Mouse (Mus musculus) retina, adult 2 months (tissue): ENCODE results near the gene Slc6a5.

Experiments used
- DNase-seq: peaks from one replicate; pipeline ENCODE4 v3.0.0-alpha.2; 2012; ENCODE audit warnings: low read depth, low spot score

Slc6a5 gene

DNA sequence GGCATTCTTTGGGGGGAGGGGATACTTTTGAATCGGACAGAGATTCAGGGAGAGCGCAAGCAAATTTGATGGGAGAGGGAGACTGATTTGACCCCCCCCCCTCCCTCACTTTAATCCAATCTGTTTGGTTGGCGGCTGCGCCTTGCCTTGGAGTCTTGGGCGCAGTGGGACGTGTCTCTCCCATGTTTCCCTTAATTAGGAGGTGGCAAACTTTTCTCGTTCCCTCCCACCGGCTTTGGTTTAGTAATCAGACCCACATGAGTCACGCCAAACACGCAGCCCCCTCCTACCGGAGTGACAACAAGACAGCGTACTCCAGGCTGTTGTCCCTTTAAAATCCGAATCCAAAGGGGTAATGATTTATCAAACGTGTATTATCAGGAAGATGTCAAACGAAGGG, at the start of gene Slc6a5:
Slc6a5 (plus strand) TSS at position 297 of the 400 bp plus-strand sequence.
- DNase-seq, result no peak

DNA sequence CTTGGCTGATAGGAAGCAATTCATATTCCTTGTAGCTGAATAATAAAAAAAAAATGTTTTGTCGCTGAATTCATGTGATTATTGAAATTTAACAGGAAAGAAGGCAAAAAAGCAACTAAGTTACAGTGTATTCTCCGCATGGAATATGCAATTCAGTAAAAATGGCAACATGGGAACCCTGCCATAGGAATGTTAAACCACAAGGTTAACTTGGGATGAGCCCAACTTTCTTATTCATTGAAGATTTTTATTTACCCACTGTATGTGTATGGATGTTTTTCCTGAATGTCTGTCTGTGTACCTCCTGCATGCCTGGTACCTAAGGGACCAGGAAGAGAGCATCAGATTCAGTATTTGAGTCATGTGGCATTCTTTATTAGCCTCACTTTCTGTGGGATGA, 48.8 kb upstream of the Slc6a5 start:
- DNase-seq, result no peak

DNA sequence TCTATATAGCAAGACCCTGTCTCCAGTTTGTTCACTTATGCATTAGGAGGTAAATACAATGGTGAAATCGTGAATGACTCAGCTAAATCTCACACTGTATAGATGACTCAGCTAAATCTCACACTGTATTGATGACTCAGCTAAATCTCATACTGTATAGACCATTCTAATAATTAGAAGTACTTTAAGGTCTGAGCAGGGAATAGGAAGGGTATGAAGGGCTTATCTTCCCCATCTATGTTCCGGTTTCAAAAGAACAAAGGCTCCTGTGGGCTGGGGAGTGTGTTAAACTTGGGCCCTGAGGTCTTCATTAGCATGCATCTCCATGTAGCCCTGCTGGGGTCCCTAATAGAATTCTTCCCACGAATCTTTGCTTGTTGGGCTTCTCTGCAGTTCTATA, 46.2 kb upstream of the Slc6a5 start:
- no peak for DNase-seq

DNA sequence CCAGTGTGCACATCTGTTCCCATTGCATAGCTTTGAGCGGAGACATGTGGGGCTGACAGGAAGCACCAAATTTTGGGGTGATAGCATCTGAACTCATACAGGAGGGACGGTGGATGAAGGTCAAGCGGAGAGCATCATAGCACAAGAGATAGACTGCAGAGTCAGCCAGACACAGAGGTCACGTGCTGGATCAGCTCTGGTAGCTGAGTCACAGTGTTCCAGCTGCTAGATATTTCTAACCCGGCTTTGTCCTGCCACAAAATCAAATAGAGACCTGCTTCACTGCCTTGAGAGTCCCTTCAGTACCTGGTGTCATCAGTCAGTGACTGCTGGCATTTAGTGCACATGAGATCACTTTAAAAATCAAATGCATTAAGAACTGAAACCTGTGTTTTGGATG, 40.3 kb upstream of the Slc6a5 start:
- DNase-seq, result no peak

DNA sequence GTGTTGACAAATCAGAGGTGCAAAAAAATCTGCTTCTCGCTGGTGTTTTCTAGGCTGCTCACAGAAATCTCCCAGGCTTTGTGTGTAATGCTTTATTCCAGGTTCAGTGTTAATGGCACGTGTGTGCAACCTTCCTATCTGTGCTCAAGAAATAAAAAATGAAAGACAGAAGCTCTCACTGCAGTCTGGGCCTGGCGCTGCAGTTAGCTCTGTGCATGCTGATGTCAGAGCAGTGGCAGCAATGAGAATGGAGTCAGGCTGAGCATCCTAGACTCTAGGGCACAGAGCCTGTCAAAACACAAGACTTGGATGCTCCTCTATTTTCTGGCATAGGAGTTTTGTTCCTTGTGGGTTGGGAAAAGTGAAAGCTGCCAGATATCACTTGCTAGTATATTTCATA, 39.7 kb upstream of the Slc6a5 start:
- no peak for DNase-seq

DNA sequence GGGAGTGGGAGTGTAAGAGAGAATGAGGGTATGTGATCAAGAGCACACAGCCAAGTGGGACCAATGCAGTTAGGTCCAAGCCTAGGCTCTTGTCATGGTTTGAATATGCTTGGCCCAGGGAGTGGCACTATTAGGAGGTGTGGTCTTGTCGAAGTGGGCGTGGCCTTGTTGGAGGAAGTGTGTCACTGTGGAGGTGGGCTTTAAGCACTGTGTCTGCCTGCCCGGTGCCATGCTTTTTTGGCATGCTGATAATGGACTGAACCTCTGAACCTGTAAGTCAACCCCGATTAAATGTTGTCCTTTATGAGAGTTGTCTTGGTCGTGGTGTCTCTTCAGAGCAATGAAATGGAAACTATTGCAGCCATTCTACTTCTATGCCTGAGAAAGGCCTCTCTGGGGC, 32.6 kb upstream of the Slc6a5 start:
- no peak for DNase-seq

DNA sequence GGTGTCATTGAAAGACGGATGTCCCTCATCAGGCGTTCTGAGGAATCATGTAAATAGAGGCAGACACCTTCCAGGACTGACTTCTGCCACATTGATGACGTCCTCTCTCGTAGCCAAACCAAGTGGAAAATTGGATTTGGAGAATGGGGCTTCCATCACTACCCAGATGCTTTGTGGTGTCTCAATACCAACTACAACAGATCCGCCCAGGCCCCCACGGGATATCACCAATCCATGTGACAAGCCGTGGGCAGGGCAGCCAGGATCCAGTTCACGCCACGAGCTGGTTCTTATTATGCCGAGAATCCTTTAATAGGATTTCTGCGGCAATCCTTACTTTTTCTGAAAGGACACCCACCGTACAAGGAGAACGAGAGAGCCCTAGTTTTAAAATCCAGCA, 30.9 kb upstream of the Slc6a5 start:
- no peak for DNase-seq

DNA sequence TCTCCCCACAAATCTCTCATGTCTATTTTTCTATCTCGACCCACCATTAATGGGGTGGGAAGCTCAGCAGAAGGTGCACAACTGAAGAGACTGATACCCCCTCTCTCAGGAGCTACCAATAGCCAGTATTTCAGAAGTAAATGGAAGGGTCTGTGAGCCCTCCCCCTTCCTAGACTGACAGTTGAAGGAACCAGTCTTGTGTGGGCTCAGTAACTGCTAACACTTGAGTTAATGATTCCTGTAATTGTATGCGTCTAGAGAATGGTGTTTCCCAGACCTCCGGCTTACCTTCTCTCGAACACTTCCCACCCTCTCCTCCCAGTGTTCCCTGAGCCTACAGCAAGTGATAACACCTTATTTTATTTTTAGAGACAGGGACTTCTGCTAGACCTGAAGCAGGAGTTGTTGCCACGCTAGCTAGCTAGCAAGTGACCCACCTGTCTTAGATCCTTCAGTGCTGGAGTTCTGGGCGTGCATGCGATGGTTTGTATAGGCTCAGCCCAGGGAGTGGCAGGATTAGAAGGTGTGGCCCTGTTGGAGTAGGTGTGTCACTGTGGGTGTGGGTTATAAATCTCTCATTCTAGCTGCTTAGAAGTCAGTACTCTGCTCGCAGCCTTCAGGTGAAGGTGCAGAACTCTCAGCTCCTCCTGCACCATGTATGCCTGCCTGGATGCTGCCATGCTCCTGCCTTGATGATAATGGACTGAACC, 29.8 kb upstream of the Slc6a5 start:
- DNase-seq, result no peak

DNA sequence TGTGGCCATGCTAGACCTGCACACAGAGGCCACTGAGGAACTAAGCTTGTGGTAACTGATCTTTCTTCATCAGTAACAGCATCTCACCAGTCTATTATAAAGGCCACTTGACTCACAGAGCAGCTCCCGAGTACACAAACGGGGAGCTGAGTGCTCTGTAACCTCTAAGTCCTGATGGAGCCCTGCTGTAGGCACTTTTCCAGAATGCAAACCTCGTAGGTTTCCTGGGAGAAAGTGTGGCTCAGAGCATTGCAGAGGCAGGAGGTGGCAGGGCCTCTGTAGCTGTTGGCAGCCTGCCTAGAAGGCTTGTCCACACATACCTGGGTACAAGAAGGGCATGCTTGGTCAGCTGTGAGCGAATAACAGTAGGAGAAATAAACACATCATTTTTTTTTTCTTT, 27.7 kb upstream of the Slc6a5 start:
- no peak for DNase-seq

DNA sequence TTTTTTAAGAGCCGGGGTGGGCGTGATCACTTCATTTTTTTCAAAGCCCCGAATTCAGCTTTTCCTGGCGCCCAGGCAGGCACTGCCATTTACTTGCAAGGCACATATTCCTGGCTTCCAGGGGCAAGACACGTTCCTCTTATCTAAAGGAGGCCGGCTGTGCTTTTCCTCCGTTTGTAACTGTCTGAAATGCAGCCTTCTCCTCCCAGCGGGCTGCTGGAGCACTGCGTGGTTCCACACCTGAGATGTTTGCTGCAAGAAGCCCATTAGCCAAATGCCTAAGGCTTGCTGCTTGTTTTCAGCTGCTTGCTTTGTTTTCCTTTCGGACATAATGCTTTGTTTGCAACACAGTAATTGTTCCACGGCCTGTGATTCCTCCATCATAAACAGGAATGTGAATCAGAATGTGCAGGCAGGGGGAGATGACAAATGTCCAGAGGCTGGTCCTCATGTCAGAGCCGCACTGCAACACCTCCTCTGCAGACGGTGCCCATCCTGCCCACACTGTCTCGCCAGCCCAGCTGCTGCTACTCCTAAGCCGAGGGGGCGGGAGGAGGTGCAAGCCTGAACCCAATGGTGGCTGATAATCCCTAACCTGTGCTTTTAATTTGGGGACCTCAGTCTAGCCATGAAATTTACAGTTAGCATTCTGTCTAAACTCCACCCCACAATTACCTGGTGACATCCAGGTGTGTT, 27.1 kb upstream of the Slc6a5 start:
- no peak for DNase-seq

DNA sequence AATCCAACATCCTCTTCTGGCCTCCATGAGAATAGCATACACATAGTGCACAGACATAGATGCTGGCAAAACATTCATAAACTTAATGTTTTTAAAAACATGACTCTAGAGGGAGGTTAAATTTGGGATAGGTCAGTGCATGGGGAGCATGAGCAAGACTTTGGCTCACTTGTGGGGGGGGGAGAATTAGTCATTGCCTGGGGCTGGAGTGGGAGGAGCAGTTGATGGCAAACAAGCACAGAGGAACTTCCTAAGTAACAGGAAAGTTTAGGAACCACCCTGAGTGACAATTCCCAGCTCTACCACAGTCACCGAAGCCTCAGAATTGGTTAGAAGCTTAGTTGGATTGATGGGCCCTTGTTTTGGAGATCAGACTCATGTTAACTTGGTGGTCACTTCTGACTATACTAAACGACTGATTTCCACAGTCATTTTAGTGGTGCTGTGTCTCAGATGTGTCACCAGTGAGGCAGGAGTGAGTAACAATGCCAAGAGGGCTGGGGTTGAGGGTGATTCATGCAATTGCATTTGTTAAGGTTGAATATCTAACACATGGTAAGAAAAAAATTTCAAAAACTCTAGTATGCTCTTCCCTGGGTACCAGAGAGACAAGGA, 22.1 kb upstream of the Slc6a5 start:
- no peak for DNase-seq

DNA sequence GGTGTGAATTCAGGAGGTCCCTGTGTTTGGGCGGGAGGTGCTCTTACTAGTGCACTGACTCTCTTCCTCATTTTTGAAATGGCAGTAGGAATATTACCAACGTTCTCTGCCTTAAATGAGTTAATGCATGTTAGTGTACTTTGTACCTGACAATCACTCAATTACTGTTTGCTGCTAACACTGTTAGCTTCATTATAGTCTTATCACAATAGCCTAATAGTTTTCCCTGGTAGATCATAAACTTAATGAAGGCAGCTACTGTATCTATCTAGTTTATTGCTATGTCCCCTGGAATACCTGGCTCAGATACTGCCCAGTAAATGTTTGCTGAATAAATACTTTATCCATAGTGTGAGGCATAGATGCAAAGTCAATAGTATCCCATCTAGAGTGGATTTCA, 15.2 kb upstream of the Slc6a5 start:
- DNase-seq, result no peak

DNA sequence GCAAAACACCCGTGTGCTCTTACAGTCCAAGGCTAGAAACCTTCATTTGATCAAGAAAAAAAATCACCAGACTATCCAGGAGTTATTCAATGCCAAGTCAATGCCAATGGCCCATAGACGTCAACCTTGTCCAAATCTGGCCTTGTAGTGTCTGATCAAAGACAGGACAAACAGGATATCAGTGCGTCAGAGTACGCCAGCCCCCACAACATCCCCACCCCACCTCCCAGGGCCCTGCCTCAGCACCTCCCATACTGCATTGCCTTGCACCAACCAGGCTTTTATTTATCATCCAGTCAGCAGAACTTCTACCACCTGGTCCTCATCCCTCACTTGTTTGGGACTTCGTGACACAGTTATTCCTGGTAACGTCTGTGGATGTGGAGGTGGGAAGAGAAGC, 14.7 kb upstream of the Slc6a5 start:
- no peak for DNase-seq

DNA sequence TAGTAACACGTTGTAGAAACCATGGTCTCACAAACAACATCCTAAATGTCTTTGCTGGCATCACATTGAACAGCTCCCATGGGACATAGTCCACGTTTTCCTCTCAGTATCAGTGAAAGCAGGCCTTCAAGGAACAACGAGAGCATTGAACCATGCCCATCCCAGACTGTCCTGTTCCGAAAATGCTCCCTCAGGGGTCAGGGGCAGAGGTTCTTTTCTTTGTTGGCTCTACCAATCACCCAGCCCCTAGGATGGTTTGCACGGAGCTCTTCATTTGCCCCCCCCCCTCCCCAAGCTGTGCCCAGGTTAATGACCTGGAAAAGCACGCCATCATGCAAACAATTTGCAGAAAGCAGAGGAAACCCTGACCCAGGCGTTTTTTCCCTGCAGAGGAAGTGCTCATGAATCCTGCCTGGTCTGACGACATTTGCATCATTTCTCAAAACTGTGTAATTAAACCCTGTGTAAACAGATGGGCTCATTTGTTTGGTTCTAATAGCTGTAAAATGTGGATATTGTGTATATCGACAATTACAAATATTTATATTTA, 7.9 kb upstream of the Slc6a5 start:
- no peak for DNase-seq

DNA sequence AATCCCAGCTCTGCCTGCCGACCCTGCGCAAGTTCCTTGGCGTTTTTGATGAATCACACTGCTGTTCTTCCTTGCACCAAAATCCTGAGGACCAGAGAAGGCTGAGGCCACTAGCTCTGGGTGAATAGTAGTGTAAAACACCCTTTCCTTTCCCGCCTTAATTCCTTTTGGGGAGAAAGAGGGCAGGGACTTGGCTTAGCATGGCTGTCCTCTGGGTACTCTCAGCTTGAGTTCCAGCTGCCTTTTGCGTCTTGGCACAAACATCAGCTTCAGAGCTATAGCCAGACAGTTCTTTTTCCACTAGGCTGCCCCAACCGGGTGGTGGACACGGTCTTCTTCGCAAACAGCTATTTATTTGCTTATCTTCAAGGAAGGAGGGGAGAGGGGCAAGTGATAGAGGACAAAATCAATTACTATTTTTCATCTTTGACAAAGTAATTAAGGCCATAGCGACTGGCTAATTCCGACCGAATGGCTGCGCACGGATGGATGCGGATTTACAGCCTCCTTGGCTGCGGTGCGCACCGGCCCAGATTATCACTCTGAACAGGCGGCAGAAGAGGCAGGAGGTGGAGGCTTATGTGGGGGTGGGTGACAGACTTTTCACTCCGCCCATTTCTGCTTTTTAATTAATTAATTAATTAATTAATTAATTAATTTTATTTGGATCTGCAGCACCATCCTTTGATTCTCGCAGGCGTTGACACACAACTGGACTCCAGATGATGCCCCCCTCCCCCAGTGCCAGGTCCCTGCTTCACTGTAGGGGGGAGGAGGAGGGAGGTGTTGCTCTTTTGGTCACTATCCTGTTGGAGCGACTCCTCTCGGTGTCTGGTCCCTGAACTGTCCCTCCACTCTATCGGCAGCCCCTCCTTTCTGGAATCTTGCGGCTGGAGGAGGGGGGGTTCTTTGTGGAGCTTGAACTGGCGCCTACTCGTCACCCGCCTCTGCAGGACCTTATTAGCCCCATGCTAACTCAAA, 2.5 kb upstream of the Slc6a5 start:
- DNase-seq, result no peak

DNA sequence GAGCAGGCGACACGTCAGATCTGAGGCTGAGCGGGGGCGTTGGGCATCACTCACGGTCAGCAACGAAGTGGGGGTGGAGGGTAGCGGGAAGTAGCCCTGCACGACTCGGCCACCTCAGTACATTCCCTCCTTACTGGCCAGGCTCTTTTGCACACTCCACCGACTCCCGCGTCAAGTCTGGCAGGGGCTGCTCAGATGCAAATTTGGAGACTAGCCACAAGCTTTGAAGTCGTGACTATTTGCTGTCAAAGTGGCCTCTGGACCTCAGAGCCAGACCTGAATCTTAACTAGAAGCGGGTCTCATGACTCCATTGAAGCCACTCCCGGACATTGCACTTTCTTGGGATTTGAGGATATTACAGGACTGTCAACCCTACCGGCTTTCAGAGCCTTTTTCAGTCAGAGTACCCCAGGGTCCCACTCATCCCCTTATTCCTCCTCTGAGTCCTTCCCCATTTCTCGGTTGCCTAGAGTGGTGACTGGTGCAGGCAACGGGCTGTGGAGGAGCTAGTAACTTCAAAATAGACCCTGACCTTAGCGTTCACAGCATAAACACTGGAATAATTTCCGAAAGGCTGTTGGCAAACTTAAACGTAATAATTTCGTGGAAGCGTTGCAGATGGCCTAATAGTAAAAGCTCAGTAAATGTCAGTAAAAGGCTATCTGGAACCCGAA, 1.6 kb upstream of the Slc6a5 start:
- no peak for DNase-seq

DNA sequence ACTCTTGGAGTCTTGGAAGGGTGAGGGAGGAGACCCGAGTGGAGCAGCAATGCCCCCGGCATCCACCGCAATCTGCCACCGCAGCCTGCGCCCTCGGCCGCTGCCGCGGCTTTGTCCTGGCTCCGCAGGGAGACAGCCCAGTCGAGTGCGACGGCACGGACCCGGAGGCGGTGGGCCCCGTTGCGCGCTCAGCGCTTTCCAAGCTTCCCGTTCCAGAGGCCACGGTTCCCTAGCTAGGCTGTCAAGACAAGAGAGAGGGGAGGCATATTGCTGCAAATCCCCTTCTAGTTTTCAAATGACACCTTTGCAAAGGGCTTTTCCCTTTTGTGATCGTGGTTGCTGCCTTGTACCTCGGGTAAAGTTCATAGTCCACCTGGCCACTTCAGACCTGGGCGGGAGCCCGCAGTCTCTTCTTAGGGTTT, 945 bp upstream of the Slc6a5 start:
- DNase-seq, result no peak

DNA sequence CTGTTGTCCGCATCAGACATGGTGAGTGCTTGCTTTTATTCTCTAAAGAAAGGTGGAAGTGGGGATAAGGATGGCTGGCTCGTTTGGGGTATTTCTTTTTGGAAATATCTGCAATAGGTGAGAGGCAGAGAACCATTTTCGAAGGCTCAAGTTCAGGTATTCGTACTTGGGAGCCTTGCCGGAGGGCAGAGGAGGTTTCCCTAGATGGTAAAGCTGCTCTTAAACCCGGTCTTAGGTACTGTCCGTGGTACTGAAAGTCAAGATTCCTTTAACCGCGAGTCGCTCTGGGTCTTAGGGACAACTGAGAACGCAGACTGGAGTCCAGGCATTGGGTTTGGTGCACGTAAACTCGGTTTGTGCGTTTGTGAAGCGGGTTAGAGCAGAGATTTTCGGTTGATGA, 415 bp downstream of the Slc6a5 start:
- no peak for DNase-seq

DNA sequence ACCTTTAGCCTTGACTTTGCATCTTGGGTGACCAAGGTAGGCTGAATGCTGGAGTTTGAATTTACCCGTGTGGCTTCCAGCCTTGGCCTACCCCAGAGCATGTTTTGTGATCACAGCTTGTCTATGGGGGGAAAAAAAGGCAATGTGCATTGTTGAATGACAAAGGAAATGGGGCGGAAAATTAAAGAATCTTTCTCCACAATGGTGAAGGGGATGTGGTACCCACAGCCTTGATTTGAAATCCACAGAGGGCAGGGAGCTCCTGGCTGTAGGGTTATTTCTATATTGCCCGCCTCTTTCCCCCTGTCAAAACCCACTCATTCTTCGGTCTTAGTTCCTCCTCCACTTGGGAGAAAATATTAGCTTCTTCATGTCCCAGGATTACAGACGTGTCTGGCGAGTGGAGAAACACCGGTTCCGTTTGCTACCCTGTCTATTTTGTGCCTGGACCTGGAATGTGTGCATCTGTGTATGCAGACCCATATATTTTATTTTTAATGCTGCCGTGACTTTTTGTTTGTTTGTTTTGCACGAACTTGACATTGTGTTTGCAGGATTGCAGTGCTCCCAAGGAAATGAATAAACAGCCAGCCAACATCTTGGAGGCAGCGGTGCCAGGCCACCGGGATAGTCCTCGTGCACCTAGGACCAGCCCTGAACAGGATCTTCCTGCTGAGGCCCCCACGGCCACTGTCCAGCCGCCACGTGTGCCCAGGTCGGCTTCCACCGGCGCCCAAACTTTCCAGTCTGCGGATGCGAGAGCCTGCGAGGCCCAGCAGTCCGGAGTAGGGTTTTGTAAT, 1.4 kb downstream of the Slc6a5 start:
- no peak for DNase-seq

DNA sequence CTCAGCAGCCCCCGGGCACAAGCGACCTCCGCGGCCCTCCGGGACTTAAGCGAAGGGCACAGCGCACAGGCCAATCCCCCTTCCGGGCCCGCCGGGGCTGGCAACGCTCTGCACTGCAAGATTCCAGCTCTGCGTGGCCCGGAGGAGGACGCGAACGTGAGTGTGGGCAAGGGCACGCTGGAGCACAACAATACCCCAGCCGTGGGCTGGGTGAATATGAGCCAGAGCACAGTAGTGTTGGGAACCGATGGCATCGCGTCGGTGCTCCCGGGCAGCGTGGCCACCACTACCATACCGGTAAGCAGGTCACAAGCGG, 2.0 kb downstream of the Slc6a5 start:
- no peak for DNase-seq
